Mouse (Mus musculus) monocyte, adult 2 months (primary cell): ENCODE data around the gene Sprr2e.

Source experiments
- DNase-seq, 2 experiments: peaks; one replicate each; pipeline ENCODE4 v3.0.0; 2022; ENCODE audit warnings: low spot score in 2 of 2, low read depth in 1 of 2

The Sprr2e gene

DNA sequence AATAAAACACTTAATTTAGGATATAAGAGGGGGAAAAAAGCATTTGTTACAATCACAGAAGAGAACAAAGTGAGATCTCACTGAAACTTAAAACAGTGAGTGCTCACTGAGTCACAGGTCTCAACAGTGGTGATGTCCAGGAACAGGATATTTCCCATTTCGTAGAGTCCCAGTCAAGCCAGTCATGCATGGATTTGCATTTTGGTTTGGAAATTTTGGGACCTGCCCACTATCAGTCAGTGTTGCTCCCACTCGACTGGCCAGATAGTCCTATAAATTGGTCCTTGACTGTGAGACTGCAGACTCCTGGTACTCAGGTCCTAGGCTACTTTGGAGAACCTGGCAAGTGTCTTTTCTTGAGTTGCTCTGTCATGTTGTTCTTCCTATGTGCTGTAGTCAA is at the start of gene Sprr2e:
Gene Sprr2e (plus strand): TSS at position 301 of the 400 bp plus-strand sequence.
- DNase-seq, result no peak

DNA sequence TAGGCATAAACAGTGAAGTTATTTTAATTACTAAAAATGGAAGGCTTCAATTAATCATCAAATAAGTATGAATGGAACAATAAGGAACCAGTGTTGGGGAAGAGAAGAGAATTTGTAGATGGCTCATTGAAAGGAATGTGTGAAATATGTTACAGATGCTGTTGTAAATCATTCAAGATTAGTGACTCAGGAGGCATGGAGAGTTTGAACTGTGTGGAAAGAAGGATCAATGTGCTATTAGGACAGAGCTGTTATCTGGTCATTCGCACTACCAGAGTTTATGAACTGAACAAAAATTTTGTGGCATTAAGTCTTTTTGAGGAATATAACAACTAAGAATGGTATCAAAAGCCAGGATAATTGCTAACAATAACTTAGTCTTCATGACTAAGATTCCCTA is 44.5 kb upstream of the Sprr2e start:
- no peak for DNase-seq

DNA sequence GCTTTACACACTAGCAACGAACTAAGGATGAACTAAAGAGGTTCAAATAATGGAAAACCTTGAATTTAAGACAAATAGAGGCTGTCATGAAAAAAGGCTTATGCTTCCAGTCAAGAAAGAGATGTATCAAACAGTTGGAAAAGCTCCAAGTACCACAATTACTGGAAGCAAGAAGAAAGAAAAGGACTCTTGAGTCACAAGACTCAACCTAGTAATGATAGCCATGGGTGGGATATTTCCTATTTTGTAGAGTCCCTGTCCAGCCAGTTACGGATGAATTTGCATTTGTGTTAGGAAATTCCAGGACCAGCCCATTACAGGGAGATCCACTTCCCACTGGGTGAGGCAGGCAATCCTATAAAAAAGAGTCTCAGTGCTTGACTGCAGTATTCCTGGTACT is 35.6 kb upstream of the Sprr2e start, which contains the start of gene Sprr2b:
Gene Sprr2b (plus strand): TSS at position 301 of the 400 bp plus-strand sequence.
- DNase-seq, result no peak

DNA sequence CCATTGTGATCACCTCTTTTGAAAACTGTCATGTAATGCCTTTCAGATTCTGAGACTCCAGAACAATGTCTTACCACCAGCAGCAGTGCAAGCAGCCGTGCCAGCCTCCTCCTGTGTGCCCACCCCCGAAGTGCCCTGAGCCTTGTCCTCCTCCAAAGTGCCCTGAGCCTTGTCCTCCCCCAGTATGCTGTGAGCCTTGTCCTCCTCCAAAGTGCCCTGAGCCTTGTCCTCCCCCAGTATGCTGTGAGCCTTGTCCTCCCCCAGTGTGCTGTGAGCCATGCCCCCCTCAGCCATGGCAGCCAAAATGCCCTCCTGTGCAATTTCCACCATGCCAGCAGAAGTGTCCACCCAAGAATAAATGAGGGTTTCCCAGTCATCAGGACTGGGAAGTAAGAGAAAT is 34.6 kb upstream of the Sprr2e start:
- DNase-seq, result no peak

DNA sequence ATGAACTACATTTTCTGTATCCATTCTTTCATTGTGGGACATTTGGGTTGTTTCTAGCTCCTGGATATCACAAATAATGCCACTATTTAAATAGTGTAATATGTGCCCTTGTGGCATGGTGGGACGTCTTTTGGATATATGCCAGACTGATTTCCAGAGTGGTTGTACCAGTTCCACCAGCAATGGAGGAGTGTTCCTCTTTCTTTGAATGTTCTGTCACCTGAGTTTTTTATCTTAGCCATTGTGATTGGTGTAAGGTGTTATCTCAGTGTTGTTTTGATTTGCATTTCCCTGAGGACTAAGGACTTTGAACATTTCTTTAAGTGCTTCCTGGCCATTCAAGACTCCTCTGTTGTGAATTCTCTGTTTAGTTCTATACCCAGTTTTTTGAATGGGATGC is 15.7 kb upstream of the Sprr2e start:
- no peak for DNase-seq

DNA sequence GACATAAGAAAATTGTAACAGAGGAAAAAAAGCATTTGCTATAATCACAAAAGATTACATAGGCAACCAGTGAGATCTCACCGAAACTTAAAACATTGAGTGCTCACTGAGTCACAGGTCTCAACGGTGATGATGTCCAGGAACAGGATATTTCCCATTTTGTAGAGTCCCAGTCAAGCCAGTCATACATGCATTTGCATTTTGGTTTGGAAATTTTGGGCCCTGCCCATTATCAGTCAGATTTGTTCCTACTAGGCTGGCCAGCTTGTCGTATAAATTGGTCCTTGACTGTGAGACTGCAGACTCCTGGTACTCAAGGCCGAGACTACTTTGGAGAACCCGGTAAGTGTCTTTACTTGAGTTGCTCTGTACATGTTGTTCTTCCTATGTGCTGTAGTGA is 13.1 kb upstream of the Sprr2e start, which contains the start of gene Sprr2d:
Gene Sprr2d (plus strand): TSS at position 301 of the 400 bp plus-strand sequence.
- DNase-seq, result no peak

DNA sequence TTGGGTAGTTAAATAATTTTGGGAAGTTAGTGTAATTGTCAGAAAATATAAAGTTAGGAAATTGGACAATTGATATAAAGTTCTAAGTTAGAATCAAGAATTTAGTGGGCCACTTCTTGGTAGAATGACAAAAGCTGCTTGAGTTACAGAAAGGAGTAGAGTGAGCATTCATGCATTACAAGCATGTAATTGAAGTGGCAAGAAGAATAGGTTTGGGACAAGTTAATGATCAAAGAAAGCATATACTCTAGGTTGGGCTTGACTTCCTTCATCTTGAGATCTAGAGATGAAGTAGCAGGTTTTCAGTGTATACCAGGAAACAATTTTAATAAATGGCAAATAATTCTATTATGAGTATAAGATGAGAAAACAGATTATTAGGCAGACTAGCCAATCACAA is 9.7 kb downstream of the Sprr2e start:
- no peak for DNase-seq

DNA sequence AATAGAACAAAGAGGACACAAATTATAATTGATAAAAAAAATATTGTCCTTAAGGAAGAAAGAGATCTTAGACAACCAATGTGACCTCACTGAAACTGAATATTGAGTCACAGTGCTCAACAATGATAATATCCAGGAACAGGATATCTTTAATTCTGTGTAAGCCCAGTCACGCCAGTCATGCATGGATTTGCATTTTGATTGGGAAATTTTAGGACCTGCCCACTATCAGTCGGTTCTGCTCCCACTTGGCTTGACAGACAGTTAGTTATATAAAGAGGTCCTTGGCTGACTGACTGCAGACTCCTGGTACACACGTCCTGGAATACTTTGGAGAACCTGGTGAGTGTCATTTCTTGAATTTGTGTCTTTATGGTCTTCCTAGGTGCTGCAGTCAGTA is 12.9 kb downstream of the Sprr2e start, which contains the start of gene Sprr2f:
Gene Sprr2f (plus strand): TSS at position 301 of the 400 bp plus-strand sequence.
- DNase-seq, result no peak

DNA sequence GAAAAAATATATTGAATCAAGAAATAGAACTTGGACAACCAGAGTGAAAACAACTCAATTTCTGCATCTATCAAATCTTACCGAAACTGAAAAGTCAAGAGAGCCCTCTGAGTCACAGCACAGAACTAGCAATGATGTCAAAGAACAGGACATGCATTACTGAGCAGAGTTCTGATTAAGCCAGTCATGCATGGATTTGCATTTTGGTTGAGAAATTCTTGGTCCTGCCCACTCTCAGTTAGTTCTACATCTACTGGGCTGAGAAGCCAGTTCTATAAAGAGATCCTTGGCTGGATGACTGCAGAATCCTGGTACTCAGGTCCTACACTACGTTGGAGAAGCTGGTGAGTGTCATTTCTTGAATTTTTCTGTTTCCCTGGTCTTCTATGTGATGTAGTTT is 21.7 kb downstream of the Sprr2e start:
- DNase-seq, result no peak

DNA sequence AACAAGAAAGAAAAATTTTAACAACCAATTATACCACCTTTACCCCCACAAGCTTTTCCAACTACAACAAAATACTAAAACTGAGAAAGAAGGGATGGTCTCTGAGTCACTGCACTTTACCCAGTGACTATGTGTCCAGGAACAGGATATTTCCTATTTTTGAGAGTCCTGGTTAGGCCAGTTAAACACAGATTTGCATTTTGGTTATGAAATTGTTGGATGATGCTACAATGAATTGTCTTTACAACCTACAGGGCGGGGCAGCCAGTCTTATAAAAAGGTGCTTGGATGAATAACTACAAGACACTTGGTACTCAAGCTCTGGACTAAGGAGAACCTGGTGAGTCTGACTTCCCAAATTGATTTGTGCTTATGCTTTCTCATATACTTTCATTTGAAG is 33.4 kb downstream of the Sprr2e start, which contains the start of gene Sprr2h:
Gene Sprr2h (plus strand): TSS at position 301 of the 400 bp plus-strand sequence.
- DNase-seq, result no peak

DNA sequence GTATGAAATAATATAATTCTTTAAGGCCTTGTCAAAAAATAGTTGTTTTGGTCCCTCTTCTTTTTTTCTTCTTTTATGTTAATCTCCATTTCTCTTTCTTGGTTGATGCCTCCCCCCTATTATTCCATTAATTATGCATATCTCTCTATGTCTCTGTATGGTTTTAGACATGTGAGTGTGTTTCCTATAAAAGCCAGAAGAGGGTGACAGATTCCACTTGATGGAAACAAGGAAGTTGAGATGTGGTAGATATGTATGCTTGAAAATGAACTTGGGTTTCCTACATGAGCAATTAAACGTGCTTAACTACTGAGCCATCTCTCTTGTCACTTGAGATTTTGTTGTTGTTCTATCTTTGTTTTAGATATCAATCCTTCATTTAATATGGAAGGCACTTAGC is 42.4 kb downstream of the Sprr2e start:
- no peak for DNase-seq
